Mouse (Mus musculus) brain, embryonic 18.5 days (tissue): ENCODE measurements around the gene Myct1.
A peak's percentile ranks its signal among the peaks of the same experiment; 100 is the strongest.

Experiments
- DNase-seq: peaks from one replicate; pipeline ENCODE4 v3.0.0-alpha.2; 2012; ENCODE audit warnings: low read depth, low spot score

Gene Myct1

DNA sequence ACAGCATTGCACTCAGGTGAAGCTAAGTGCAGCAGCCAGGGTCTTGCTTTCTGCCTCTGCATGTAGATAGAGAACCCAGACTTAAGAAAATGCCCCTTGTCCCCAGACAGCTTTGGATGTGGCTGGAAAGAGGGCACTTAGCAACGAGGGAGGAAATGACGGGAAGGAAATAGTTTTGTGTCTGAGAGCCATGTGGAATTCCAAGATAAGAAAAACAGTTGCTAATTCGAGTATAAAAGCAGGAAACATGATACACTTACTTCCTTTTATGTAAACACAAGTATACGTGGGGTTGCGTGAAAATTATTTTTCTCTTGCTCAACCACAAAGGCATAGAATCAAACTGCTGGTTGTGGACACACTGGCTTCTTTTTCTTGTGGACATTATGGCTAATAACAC is at the start of gene Myct1:
Gene Myct1 (plus strand): TSS at position 312 of the 400 bp plus-strand sequence.
- DNase-seq: no peak

DNA sequence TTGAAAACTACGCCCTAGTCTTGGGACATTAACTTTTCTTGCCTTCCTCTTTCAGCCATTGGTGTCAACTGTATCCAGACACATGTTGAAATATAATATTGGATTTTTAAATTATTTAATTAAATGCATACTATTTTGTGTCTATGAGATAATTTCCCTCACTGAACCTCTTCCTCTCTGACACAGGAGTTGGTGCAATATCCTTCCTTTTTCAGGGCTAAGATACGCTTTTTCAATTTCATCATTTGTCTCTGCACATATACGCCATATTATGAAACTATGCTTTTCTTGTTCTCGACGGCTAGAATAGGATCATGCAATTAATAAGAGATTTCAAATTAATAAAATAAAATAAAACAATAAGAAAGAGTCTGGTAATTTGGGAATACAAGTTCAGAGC is 47.1 kb upstream of the Myct1 start:
- DNase-seq: no peak

DNA sequence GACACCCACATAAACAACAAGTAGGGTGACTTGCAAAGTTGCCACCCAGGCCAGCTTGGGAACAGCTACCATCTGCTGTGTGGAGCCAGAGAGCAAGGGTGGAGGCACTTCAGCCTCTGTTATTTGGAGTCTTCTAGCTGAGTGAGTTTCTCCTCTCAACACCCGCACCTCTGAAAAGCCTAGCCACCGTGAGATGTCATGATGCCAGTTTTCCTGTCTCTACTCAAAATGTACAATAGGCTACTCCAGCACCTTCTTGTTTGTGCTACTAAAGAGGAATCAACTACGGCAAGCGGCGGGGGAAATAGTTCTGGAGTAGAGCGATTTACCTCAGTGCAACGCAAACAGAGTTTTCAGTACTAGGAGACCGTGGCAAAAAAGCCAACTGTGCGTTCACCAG is 45.8 kb upstream of the Myct1 start:
- DNase-seq: no peak

DNA sequence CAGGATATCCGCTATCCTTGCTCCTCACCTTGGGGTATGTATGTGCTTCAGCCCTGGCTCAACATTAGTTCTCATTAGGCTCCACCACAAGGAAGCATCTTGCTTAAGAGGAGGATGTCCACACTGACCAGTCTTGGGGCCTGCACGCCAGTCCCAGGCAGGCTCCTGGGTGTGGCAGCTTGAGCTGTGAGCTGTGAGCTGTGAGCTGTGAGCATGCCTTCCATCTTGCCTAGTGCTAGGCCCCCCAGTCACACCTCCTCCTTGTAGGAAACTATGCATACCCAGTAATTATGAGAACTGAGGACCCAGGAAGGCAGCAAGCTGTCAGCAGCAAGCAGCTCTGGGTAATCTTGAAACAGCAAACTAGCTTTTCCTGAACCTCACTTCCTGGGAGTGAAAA is 44.9 kb upstream of the Myct1 start:
- no peak for DNase-seq

DNA sequence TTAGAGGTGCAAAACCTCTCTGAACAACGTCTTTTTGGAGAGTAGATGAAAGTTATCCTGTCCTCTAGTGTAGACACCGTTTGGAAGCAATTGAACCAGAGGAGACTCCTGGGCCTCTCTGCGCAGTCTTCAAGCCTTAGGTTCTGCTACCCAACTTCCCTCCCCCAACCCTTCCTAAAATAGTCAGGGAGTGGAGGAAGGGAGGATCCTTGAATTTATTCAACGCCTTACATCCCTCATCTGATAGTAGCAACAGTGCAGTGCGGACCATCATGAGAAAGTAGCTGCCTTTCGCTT is 43.8 kb upstream of the Myct1 start:
- DNase-seq: no peak

DNA sequence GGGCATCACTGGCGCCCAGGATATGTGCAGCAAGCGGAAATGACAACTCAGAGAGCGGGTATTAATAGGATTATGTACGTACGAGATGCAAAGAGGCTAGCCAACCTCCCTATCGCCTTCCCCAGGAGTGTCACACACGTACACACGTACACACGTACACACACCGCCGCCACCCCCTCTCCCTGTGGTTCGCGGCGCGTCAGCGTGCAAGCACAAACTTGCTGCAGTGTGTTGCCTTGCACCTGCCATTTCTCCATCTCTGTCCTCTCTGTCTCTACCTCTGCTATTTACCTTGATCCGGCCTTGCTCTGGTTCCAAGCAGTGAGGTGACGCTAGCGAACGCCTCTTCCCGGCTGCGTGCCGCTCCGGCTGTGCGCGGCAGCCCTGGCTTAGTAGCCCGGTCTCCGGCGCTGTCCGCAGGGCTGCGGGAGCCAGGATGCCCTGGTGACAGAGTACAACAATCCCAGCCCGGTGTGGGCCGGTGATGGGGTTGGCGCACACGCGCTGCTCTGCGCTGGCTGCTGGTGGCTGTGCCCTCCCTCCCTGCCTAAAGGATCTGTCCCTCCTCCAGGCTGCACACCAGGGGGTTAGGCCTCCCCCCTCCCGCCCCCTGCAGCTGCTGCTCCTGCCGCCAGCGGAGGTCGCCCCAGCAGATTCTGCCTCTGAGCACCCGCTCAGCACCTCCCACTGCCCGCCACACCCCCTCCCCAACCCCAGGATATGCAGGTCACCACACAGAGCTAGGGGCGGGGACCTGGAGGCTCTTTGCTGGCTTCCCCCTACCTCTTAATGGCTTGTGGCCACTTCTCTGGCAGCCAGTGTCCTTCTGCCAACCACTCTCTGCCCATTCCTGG is 43.2 kb upstream of the Myct1 start:
- DNase-seq: peak; percentile 30

DNA sequence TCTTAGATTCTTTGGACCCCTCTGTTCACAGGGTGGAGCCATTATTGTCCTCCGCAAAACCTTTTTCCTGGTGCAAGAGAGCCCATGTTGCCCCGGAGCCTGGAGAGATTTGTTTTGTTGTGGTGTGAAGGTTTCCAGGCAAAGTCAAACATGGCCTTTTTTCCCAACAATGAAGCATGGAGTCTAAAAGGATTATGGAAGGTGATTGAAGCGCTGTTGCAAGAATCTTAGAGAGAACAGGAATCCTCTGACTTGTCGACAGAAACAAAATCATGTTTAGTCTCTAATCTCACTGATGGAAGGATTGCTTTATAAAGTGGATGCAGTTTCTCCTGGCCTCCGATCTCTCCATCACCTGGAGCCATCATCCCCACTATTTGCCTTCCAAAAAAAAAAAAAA is 42.2 kb upstream of the Myct1 start, which contains the start of gene Syne1:
Gene Syne1 (minus strand): TSS at position 101 of the 400 bp plus-strand sequence.
- no peak for DNase-seq

DNA sequence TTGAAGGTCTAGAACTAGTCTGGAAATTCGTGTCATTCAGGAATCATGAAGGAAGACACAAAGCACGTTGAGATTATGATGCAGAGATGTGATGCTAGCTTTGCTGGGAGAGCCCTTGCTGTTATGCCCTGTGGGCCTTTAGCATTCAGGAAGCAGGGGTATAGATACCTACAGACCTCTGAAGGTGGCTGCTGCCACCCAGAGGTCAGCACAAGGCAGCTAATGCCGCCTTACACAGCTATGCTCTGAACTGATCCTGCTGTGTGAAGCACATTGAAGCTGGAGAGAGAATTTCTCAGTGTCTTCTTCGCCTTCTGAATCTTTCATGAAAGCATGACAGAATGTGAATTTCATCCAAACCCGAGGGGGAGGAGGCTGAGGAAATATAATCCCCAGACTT is 38.6 kb upstream of the Myct1 start:
- DNase-seq: peak; percentile 18

DNA sequence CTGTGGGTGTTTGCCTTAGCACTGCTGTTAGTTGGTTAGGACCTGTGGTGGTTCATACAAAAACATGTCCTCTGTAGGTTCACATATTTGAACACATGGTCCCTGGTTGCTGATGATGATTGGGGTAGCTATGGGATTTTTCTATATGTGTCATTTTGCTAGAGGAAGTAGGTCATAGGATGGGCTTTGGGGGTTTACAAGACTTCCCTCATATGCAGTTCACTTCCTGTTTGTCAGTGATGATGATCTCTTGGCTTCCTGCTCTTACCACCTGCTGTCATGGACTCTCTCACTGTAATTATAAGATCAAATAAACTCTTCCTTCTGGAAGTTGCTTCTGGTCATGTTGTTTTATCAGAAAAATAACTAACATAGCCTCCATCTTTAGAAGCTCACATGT is 34.8 kb upstream of the Myct1 start:
- no peak for DNase-seq

DNA sequence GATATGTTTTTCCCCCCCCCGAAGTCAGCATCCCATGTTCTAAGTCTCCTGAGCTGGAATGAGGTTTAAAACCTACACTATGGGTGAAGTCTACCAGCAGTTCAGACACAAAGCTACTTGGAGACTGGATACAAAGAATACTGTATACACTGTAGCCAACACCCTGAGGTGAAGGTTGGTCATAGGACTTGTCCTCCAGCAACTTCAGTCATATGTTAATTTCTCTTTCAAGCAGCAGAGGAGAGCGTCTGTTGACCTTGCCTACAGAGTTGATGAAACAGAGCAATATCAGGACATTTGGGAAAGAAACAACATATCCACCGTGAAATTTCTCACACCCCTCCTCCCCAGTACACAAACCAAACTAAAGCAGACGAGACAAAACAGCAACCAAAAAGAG is 33.0 kb upstream of the Myct1 start:
- no peak for DNase-seq

DNA sequence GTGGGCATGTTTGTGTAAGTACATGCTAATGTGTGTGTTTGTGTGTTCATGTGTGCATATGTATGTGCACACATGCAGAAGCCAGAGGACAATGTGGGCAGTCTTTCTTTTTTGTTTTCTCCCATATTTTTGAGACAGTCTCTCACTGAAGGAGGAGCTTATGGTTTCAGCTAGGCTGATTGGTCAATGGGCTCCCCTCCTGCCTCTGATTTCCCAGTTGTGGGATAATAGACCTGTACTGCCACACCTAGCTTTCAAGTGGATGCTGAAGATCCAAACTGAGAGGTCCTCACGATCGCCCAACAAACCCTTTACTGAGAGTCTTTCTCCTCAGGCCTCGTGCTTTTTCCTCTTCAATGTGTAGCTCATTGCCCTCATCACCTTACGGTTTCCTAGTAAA is 31.9 kb upstream of the Myct1 start:
- no peak for DNase-seq

DNA sequence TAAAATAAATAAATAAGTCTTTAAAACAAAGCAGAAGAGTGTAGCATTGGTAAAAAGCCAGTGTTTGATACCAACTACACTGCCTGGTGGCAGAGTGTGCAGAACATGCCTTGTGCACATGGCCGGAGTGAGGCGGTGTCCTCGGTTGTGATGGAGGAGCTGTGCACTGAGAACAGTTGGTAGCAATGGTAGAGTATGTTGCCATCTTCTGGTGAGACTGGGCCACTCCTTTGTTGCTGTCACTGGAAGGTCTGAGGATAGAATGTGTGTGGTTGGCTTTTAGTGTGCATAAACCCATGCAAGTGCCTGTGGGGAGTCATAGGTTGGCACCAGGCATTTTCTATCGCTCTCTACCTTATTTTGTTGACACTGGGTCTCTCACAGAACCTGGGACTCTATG is 24.6 kb upstream of the Myct1 start:
- DNase-seq: no peak

DNA sequence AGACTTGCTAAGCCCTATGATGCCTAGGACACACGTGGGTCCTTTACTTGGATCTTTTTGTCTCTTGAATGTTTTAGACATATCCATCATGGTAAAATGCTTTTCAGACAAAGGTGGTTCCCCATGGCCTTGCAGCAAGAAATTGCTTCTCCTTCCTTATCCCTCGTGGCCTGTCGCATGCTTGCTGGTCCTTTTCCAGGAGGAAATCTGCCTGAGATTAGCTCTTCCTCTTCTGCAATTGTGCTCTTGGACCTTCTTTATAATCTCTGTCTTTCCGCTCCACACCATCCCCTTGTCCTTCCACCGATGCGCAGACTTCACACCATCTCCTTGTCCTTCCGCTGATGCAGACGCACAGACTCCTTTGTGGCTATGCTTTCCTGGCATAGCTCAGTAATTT is 23.5 kb upstream of the Myct1 start:
- DNase-seq: no peak

DNA sequence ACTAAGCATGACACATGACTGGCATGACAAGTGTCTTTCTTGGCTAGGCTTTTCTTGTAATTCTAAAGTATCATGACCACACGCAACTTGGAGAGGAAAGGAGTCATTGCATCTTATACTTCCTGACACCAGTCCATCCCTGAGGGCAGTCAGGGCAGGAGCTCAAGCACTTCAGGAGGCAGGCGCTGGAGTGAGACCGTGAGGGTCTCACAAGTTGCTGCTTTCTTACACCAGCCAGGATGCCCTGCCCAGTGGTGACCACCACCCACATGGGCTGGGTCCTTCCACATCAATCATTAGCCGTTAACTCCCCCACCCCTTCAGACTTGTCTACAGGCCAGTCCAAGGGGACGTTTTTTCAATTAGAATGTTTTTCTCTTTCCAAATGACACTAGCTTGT is 22.2 kb upstream of the Myct1 start:
- DNase-seq: no peak

DNA sequence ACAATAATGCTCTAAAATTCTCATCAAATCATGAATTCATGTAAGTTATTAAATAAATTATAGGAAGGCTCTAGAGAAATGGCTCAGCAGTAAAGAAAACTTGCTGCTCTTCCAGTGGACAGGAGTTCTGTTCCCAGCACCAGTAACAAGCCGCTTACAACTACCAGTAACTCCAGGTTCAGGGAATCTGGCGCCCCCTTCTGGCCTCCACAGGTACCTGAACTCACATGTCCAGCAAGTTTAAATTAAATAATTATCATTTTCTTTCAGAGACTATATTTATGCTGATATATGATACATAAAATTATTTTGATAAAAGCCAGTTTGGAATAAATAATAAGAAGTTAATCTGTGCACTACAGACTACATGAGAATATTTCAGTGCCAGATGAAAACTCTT is 20.2 kb upstream of the Myct1 start:
- no peak for DNase-seq

DNA sequence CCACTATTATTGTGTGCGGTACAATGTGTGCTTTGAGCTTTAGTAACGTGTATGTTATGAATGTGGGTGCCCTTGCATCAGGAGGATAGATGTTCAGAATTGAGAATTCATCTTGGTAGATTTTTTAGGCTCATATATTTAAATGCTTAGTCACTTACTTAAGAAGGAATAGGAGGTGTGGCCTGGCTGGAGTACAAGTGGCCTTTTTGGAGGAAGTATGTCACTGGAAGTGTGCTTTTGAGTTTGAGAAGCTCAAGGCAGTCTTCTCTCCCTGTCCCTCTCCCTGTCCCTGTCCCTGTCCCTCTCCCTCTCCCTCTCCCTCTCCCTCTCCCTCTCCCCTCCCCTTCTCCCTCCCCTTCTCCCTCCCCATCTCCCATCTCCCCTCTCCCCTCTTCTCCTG is 2.5 kb upstream of the Myct1 start:
- DNase-seq: no peak

DNA sequence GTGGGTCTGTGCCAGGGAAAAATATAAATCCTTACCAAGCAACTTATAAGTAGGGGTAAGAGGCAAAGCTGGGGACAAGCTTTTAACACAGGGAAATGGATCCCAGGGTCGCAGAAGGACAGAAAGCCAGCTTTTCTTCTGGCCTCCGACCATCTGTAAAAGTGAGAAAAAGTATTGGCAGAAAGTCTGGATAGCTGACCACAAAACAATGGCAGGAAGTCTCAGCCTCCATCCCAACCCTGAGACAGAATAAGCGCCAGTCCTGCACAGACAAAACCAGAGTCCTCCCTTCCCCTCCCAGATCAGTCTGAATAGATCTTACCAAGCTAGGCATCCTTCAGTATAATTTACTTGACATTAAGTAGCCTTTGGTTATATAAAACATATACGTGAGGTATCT is 1.6 kb upstream of the Myct1 start:
- no peak for DNase-seq

DNA sequence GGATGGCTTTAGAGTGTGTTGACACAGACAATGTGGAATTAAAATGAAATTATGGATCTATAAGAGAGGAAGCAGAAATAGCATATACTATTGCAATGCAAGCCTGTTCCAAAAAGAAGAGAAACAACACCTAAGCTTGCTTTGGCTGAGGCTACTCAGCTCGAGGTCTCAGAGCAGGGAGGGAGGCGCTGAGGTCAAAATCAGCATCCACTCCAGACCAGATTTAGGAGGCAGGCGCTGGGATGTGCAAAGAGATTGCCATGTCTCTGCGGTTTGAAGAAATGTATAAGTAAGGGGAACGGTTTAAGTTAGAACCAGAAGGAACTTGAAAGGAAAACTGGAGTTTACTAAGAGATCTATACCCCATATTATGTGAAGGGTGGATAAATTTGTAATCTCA is 882 bp downstream of the Myct1 start:
- DNase-seq: no peak

DNA sequence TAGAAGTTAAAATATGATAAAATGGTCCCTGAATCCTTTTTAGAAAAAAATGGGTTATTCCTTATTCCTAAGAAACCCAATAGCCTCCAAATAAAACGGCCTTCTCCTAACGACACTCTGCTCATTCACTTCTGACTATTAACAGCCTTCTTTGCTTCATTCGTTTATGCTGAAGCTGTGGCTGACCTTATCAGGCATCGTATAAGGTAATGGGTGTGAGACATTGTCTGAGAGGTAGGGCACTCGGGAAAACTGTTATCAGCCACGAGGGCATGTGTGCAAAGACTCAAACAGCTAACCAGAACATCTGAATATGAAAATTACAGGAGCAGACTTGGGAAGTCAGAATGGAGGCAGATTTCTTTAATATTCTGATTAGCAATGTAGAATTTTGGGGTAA is 3.0 kb downstream of the Myct1 start:
- no peak for DNase-seq

DNA sequence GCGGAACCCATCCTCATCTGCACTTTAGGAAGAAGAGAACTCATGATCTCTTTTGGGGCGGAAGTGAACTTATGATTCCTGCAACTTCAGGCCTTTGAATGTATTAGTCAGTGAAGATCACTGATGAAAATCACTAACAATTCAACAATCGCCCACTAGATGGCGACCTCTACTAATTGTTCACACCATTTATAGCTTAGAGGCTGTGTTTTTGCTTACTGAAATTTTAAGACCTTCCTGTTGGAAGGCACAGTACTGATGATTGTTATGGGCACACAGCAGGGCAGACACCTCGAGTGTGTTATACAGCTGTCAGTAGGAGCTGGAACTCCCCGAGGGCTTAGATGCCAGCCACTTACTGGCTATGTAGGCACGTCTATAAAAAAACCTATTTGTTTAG is 6.5 kb downstream of the Myct1 start:
- peak; percentile 39 for DNase-seq

DNA sequence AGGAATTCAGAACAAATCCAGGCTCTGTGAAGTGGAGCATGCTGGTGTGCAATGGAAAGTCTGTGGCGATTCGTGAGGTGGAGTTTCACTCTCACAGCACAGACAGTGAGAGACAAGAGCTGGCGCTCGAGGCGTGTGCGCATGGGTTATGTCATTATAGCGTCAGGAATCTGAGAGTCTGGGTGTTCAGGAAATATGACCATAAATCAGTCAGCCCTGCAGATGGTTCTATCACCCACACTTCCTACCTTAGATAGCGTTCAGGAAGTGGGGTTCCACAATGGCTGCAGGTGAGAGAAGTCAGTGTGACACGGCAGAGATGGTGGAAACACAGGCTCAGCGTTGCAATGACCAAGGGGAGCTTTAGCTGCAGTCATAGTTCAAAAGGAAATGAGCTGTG is 9.9 kb downstream of the Myct1 start:
- no peak for DNase-seq

DNA sequence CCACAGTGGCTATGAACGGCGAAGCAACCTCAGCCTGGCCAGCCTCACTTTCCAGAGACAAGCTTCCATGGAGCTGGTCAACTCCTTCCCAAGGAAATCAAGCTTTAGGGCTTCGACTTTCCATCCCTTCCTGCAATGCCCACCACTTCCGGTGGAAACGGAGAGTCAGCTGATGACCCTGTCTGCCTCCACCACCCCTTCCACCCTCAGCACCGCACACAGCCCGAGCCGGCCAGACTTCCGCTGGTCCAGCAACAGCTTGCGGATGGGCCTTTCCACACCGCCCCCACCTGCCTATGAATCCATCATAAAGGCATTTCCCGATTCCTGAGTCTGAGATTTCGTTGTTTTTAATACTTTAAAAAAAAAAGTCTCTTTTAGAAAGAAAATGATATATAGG is 10.8 kb downstream of the Myct1 start:
- DNase-seq: no peak

DNA sequence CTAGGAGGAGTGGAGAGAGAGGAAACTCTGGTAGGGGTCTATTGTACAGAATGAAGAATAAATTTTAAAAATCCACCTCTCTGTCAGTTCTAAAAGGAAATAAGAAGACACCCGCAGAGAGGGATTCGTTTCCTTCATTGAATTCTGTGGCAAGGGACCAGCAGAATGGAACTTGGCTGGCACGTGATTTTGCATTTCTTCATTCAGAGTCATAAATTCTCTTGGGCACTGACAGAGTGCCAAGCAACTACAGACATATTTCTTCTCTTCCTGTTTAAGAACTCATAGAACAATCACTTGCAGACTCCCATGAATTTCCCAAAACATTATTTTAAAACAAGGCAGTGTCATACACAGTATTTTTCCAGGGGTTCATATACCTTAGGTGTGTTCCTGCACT is 15.3 kb downstream of the Myct1 start:
- no peak for DNase-seq
